Mouse (Mus musculus): ENCODE data around the gene Gp1bb. TPM values are rescaled to one million over a fixed set of nuclear protein-coding genes. Genes with fewer than 3 reads are reported as not detected.
A peak's percentile ranks its signal among the peaks of the same experiment; 100 is the strongest.

Gp1bb gene
- total and polyA plus RNA-seq, 3 experiments, result not detected

GRCm38 (mm10) chr16:18633333-18633732 is 11.1 kb upstream of the Gp1bb start:
- H3K36me3 ChIP-seq (replicated peaks in 1 of 2; ENCODE audit: control insufficient read depth in 1 of 2, insufficient read depth in 1 of 2, low read length in 1 of 2), result no peaks in the 10 kb centered on the region
- no peak overlapping the region for H3K4me3 ChIP-seq (replicated peaks in 1 of 3; ENCODE audit: low read depth in 2 of 3, low read length in 2 of 3, poor library complexity in 1 of 3)
- no peak for DNase-seq (ENCODE audit: extremely low read depth)
- no peak for TF ChIP-seq MYC (IDR thresholded peaks at IDR 0.05; ENCODE audit: low read depth, low read length)
- TF ChIP-seq IRF4 (IDR thresholded peaks at IDR 0.05; ENCODE audit: low read depth, low read length), result no peak
- no peak for TF ChIP-seq POLR2A (IDR thresholded peaks at IDR 0.05; ENCODE audit: low read depth, low read length)
- no peak for TF ChIP-seq KAT2A (IDR thresholded peaks at IDR 0.05; ENCODE audit: insufficient replicate concordance, low read length)
- TF ChIP-seq EP300 (IDR thresholded peaks at IDR 0.05; ENCODE audit: low read length), result no peak
- no peak for TF ChIP-seq SMC3 (IDR thresholded peaks at IDR 0.05; ENCODE audit: low read depth, low read length)
- TF ChIP-seq USF2 (conservative IDR thresholded peaks at IDR 0.05; ENCODE audit: low read depth, low read length), result no peak
- TF ChIP-seq TCF12 (IDR thresholded peaks at IDR 0.05; ENCODE audit: low read depth, low read length), result no peak
- no peak for TF ChIP-seq PAX5 (IDR thresholded peaks at IDR 0.05; ENCODE audit: low read length)
- no peak for TF ChIP-seq POLR2AphosphoS2 (IDR thresholded peaks at IDR 0.05; ENCODE audit: low read depth, low read length)
- no peak for TF ChIP-seq MXI1 (IDR thresholded peaks at IDR 0.05; ENCODE audit: low read depth, low read length)
- no peak for TF ChIP-seq ZC3H11A (IDR thresholded peaks at IDR 0.05; ENCODE audit: low read depth, low read length)
- H3K27me3 ChIP-seq (replicated peaks), result peaks cover 82% of the 10 kb centered on the region
- dilution Hi-C loops (cut with MboI; ENCODE audit: extremely low pct_ligation_motif_present, extremely low pct_unique_long_range_greater_than_20kb, low sequenced_read_pairs), result no loop called here
- no peak overlapping the region for H3K4me2 ChIP-seq (ENCODE audit: insufficient read depth, low read depth, poor library complexity, severe bottlenecking)
- H3K27ac ChIP-seq (ENCODE audit: insufficient read depth, low read depth), result no peak overlapping the region
- in situ Hi-C loops (cut with MboI; ENCODE audit: low pct_ligation_motif_present, low pct_unique_long_range_greater_than_20kb, low sequenced_read_pairs), result no loop called here
- peaks cover 2% of the 10 kb centered on the region for H3K9me3 ChIP-seq (replicated peaks; ENCODE audit: low read length)
- no peaks in the 10 kb centered on the region for H3K79me2 ChIP-seq (replicated peaks; ENCODE audit: control insufficient read depth, extremely low read depth, insufficient read depth, poor library complexity, severe bottlenecking)
- H3K9ac ChIP-seq (ENCODE audit: insufficient read depth, low read depth), result no peak overlapping the region
- H3K4me1 ChIP-seq (ENCODE audit: control insufficient read depth in 1 of 2, insufficient read depth in 2 of 2), result peaks cover 5 to 11% of the 10 kb centered on the region in 2 experiments; a peak in 3 of 4 replicates

- no peaks in the 10 kb centered on the region for H3K79me2 ChIP-seq (replicated peaks; ENCODE audit: control insufficient read depth, extremely low read depth, insufficient read depth, poor library complexity, severe bottlenecking)
- in situ Hi-C loops (cut with MboI; ENCODE audit: low pct_ligation_motif_present, low pct_unique_long_range_greater_than_20kb, low sequenced_read_pairs), result no loop called here
- dilution Hi-C loops (cut with MboI; ENCODE audit: extremely low pct_ligation_motif_present, extremely low pct_unique_long_range_greater_than_20kb, low sequenced_read_pairs), result no loop called here
- no peak for TF ChIP-seq MYC (IDR thresholded peaks at IDR 0.05; ENCODE audit: low read depth, low read length)
- TF ChIP-seq ELF1 (IDR thresholded peaks at IDR 0.05; ENCODE audit: low read depth, low read length), result 0 out of 2 replicates have a peak, but pooled peaks have one; percentile 34
- no peak for TF ChIP-seq MXI1 (IDR thresholded peaks at IDR 0.05; ENCODE audit: low read depth, low read length)
- TF ChIP-seq POLR2A (IDR thresholded peaks at IDR 0.05; ENCODE audit: low read depth, low read length), result no peak
- no peak overlapping the region for H3K27ac ChIP-seq (ENCODE audit: insufficient read depth, low read depth)
- DNase-seq (ENCODE audit: extremely low read depth), result no peak
- H3K4me2 ChIP-seq (ENCODE audit: insufficient read depth, low read depth, poor library complexity, severe bottlenecking), result no peak overlapping the region
- peaks cover 83% of the 10 kb centered on the region for H3K27me3 ChIP-seq (replicated peaks)
- H3K4me1 ChIP-seq (ENCODE audit: control insufficient read depth in 1 of 2, insufficient read depth in 2 of 2), result peaks cover 5 to 11% of the 10 kb centered on the region in 2 experiments; a peak in 3 of 4 replicates
- no peaks in the 10 kb centered on the region for H3K36me3 ChIP-seq (replicated peaks in 1 of 2; ENCODE audit: control insufficient read depth in 1 of 2, insufficient read depth in 1 of 2, low read length in 1 of 2)
- H3K9me3 ChIP-seq (replicated peaks; ENCODE audit: low read length), result peaks cover 2% of the 10 kb centered on the region
- no peak overlapping the region for H3K4me3 ChIP-seq (replicated peaks in 1 of 3; ENCODE audit: low read depth in 2 of 3, low read length in 2 of 3, poor library complexity in 1 of 3)
- H3K9ac ChIP-seq (ENCODE audit: insufficient read depth, low read depth), result no peak overlapping the region
Observed at GRCm38 (mm10) chr16:18632816-18633215, 10.6 kb upstream of the Gp1bb start.

DNA sequence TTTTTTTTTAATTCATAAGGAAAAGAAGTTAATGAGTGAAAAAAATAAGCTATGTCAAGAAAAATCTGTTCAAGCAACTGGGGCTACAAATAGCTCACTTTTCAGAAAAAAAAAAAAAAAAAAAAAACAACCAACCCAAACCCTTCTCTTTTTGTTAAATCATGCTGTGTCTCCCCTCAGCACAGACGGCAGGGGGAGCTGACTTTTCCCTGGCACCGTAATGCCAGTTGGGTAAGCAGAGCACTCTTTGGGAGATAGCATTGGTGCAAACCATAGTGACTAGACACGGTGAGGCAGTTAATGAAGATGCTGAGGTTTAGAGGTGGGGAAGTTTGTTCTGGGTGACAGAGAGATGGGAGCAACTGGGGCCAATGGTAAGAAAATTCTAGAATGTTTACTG is 9.9 kb upstream of the Gp1bb start:
- Histone ChIP-seq H3K36me3 (replicated peaks in 1 of 2; ENCODE audit: control insufficient read depth in 1 of 2, insufficient read depth in 1 of 2, low read length in 1 of 2) (no peaks in the 10 kb centered on the region), H3K27ac (ENCODE audit: insufficient read depth, low read depth) (no peak overlapping the region), H3K4me2 (ENCODE audit: insufficient read depth, low read depth, poor library complexity, severe bottlenecking) (no peak overlapping the region), H3K9me3 (replicated peaks; ENCODE audit: low read length) (peaks cover 2% of the 10 kb centered on the region), H3K9ac (ENCODE audit: insufficient read depth, low read depth) (no peak overlapping the region), H3K27me3 (replicated peaks) (peaks cover 84% of the 10 kb centered on the region), H3K4me1 (ENCODE audit: control insufficient read depth in 1 of 2, insufficient read depth in 2 of 2) (peaks cover 5 to 14% of the 10 kb centered on the region in 2 experiments; a peak in 3 of 4 replicates), H3K4me3 (replicated peaks in 1 of 3; ENCODE audit: low read depth in 2 of 3, low read length in 2 of 3, poor library complexity in 1 of 3) (no peak overlapping the region), H3K79me2 (replicated peaks; ENCODE audit: control insufficient read depth, extremely low read depth, insufficient read depth, poor library complexity, severe bottlenecking) (no peaks in the 10 kb centered on the region)
- in situ Hi-C loops (cut with MboI; ENCODE audit: low pct_ligation_motif_present, low pct_unique_long_range_greater_than_20kb, low sequenced_read_pairs), result no loop called here
- no peak for DNase-seq (ENCODE audit: extremely low read depth)
- TF ChIP-seq TCF12 (IDR thresholded peaks at IDR 0.05; ENCODE audit: low read depth, low read length) (no peak), CTCF (conservative IDR thresholded peaks at IDR 0.05 in 1 of 2, IDR thresholded peaks at IDR 0.05 in 1 of 2; ENCODE audit: low read depth in 2 of 2, low read length in 2 of 2) (peak in 1 of 2 experiments; percentile 52; a peak in 2 of 4 replicates), TBP (conservative IDR thresholded peaks at IDR 0.05; ENCODE audit: low read depth, low read length) (no peak), HCFC1 (IDR thresholded peaks at IDR 0.05; ENCODE audit: low read depth, low read length) (no peak), SMC3 (IDR thresholded peaks at IDR 0.05; ENCODE audit: low read depth, low read length) (peak; percentile 43), NELFE (IDR thresholded peaks at IDR 0.05; ENCODE audit: low read depth, low read length) (no peak), E2F4 (IDR thresholded peaks at IDR 0.05; ENCODE audit: insufficient replicate concordance, low read depth, low read length) (no peak), ZNF384 (IDR thresholded peaks at IDR 0.05; ENCODE audit: low read depth, low read length) (peak; percentile 86), RAD21 (IDR thresholded peaks at IDR 0.05; ENCODE audit: low read depth, low read length) (peak; percentile 4), MYC (IDR thresholded peaks at IDR 0.05; ENCODE audit: low read depth, low read length) (no peak)
- dilution Hi-C loops (cut with MboI; ENCODE audit: extremely low pct_ligation_motif_present, extremely low pct_unique_long_range_greater_than_20kb, low sequenced_read_pairs), result no loop called here

Measured in CH12.LX (cell line).